Mouse (Mus musculus): Measurements from ENCODE around the gene Tlcd1.
A peak's percentile ranks its signal among the peaks of the same experiment; 100 is the strongest.
"Not testable (repeated sequence)": the region's sequence is repeated elsewhere in the genome, so short reads cannot be mapped to it uniquely, and the experiment has no call there.

Gene Tlcd1

DNA sequence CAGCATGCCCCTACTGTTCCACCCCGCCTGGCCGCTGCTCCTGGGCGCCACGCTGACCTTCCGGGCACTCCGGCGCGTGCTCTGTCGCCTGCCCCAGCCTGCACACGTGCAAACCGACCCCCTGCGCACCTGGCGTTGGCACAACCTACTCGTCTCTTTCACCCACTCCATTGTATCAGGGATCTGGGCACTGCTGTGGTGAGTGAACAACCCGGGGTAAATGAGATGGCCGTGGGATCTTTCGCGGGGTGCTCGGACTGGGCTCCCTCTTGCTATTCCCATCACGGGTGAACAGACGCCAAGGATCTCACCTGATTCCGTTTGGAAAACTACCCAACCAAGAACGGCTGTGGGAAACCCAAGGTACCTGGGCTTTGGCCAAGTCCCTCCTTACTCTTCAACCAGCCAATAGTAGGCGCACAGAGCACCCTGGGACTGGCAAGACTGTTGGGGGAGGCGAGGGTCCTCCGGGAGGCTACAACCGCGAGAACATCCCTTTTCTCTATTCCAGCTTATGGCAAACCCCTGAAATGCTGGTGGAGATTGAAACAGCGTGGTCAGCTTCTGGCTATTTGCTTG lies 2.4 kb downstream of the Tlcd1 start:
- DNase-seq, result peak; percentile 70

DNA sequence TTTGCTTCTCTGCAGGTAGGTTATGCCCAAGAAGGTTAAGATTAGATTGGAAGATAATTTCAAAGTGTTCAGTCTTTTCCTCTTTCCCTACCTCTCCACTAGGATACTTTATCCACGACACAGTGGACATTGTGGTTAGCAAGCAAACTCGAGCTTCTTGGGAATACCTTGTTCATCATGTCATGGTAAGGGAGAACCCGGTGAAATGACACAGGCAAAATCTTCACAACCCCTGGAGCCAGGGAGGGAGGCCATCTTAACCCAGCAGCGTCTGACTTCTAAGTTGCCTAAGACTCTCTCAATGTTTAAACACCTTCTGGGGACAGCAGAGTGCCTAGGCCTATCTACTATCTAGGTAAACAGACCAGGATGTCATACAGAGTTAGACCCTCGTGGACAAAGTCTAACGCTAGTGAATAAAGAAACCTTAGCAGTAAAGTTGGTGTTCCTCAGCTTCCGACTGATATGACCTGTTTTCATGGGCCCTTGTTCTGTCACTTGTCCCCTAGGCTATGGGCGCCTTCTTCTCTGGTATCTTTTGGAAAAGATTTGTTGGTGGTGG lies 3.0 kb downstream of the Tlcd1 start:
- no peak for DNase-seq

- DNase-seq, result no peak
These were observed 3.7 kb downstream of the Tlcd1 start for GRCm38 (mm10) chr11:78180081-78180761.

GRCm38 (mm10) chr11:78181830-78182357 lies 5.4 kb downstream of the Tlcd1 start:
- no peak for DNase-seq

DNA sequence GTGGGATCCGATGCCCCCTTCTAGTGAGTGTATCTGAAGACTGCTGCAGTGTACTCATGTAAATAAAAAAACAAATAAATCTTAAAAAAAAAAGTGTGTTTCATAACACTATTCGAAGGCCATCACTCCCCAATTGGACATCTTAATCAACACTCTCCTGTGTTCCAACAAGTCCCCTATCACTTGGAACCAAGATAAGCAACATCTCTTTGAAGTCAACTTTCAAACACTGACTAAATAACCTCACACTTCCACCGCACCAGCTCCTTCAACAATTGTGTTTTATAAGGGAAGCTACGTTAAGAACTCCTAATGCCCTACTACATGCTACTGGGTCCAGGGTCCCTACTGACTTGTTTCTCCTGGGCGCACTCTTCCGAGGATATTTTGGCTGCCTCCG lies 5.9 kb downstream of the Tlcd1 start:
- no peak for DNase-seq

- DNase-seq, result peak; percentile 93
These were observed 6.7 kb downstream of the Tlcd1 start, which contains the start of gene Rpl23a for GRCm38 (mm10) chr11:78182961-78183844. Rpl23a (minus strand) TSS chr11:78183584.

DNA sequence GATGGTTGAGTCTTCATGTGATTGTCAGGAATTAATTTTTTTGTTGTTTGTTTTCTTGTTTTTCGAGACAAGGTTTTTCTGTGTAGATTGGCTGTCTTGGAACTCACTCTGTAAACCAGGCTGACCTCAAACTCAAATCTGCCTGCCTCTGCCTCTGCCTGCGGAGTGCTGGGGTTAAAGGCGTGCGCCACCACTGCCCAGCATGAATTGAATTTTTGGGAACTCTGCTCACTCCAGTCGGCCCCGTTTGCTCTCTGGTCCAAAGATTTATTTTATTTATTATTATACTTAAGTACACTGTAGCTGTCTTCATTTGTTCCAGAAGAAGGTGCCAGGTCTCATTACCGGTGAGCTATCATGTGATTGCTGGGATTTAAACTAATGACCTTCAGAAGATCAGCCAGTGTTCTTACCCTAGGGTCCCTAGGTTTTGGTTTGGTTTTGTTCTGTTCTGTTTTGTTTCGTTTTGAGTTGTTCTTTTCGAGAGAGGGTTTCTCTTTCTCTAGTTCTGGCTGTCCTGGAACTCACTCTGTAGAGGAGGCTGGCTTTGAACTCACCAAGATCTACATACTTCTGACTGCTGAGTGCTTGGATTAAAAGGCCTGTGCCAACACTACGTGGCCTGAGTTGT lies 7.5 kb downstream of the Tlcd1 start:
- no peak for DNase-seq

DNA sequence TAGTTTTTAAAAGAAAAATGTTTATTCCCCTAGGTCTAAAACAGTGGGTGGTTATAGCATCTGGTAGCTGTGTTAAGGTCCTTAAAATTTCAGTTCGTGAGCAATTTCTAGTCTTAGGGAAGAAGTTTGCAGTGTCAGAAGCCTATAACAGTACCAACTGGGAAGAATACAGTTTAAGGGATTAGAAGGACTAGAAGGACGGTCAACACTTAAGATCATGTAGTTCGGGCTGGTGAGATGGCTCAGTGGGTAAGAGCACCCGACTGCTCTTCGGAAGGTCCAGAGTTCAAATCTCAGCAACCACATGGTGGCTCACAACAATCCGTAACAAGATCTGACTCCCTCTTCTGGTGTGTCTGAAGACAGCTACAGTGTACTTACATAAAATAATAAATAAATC lies 8.2 kb downstream of the Tlcd1 start:
- not testable (repeated sequence) for DNase-seq

GRCm38 (mm10) chr11:78188331-78189233 lies 12.1 kb downstream of the Tlcd1 start, which contains the start of gene Rab34:
Rab34 (plus strand) TSS chr11:78188430.
- DNase-seq, result peak; percentile 69

- DNase-seq, result peak; percentile 63
These were observed 12.9 kb downstream of the Tlcd1 start for GRCm38 (mm10) chr11:78189234-78190040.

DNA sequence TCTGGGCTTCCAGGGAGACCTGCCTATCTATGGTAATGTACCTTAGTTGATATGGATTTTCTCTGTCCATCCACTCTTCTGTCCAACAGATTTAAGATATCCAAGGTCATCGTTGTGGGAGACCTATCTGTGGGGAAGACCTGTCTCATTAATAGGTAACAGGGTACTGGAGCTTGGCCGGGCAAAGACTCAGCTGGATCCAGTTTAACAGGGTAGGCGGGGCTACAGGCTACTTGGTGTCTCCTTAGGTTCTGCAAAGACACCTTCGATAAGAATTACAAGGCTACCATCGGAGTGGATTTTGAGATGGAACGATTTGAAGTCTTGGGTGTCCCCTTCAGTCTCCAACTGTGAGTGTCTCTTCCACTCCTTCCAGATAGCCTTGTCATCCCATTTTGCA lies 13.5 kb downstream of the Tlcd1 start:
- no peak for DNase-seq

GRCm38 (mm10) chr11:78193113-78193512 lies 16.6 kb downstream of the Tlcd1 start, which contains the start of gene Proca1:
Proca1 (plus strand) TSS chr11:78193392.
- no peak for DNase-seq

DNA sequence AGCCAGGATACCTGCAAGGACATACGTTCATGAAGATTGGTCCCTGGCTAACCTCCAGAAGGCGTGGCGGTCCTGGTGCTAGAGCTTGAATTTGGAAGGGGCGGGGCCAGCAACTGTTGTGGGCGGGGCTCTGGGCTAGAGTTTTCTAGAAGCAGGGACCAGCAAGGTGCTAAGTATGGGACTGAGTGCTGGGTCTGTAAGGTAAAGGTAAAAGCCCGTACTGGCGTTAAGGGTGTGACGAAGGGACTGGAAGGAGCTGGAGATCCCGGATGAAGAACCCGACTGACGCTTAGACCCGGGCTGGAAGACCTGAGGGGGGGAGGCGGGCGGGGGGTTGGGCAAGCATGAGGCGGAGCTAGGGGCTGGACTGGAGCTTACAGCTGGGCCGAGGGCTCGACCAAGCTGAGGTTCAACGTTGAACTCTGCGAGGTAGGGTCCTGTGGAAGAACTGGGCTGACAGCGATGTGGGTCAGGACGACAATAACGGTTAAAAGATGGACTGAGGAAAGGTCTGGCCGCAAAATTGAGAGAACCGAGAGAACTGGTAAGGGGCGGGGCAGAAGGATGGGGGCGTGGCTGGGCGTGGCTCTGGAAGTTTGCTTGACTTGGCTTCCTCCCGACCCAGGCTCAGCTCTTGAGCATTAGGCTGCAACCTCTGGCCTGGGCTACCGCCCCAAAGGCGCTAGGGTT lies 18.0 kb downstream of the Tlcd1 start:
- no peak for DNase-seq

DNA sequence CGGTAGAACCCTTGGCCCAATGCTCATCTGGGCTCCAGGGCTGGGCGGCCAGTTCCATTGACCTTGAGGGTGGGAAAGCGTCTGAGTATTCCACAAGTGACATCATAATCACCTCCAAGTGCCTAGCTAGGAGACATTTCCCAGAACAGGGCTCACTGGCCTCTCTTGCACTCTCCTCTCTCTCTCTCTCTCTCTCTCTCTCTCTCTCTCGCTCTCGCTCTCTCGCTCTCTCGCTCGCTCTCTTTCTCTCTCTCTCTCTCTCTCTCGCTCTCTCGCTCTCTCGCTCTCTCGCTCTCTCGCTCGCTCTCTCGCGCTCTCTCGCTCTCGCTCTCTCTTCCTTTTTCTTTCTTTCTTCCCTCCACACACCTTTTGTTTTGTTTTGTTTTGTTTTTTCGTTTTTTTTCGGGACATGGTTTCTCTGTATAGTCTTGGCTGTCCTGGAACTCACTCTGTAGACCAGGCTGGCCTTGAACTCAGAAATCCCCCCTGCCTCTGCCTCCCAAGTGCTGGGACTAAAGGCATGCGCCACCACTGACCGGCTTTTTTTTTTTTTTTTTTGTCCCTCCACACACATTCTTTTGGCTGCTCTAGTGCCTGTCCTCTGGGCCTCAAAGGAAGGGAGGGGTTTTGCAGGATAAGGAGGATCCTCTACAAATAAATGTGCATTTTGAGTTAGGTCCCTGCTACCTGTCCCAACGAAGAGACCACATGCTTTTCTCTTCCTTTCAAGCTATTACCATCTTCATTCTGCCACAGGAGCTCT lies 18.8 kb downstream of the Tlcd1 start:
- no peak for DNase-seq

DNA sequence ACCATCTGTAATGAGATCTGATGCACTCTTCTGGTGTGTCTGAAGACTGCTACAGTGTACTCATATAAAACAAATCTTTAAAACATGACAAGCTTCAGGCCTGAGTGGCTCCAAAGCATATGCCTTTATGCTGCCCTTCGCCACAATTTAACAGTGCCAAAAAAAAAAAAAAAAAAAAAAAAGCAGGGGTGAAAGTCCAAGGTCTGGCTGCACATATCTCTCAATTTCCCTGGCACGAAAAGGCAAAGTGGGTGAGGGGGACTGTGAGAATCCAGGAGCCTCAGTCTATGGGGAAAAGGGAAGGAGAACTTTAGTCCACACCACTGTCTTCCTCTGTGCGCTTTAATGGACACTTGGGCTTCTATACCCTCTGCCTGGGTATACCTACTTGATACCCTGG lies 25.9 kb downstream of the Tlcd1 start:
- no peak for DNase-seq

- DNase-seq, result no peak
These were observed 27.8 kb downstream of the Tlcd1 start for GRCm38 (mm10) chr11:78204287-78204686.

- no peak for DNase-seq
These were observed 29.1 kb downstream of the Tlcd1 start for GRCm38 (mm10) chr11:78205361-78206206.

DNA sequence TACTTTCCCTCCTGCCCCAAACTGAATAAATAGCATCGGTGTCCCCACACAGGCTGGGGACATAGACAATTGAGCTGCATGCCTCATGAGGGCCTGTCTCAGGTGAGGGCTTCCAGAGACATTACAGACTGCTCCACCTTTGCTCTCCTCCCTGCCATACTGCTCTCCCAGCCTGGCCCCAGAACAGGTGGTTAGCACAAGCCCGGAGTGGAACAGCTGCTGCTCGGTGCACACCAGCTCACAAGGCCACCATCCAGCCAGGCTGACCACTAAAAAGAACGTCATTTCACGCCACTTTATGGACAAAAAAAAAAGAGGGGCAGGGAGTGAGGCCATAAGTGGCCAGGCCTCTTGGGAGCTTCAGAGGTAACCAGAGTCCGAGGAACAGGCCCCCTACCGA lies 30.7 kb downstream of the Tlcd1 start:
- no peak for DNase-seq

Data from layer of hippocampus, adult 9-11 months (tissue).